Mouse (Mus musculus): ENCODE data around the gene Bckdha. TPM values are rescaled to one million over a fixed set of nuclear protein-coding genes. Genes with fewer than 3 reads are reported as not detected.

Bckdha gene
- polyA plus RNA-seq (2012): 101 TPM in 2 replicates

GRCm38 (mm10) chr7:25658657-25659472 lies at the start of gene Bckdha, which contains the start of gene Exosc5:
Gene Bckdha (minus strand): TSS chr7:25658981.
Gene Exosc5 (plus strand): TSS chr7:25659164.

DNA sequence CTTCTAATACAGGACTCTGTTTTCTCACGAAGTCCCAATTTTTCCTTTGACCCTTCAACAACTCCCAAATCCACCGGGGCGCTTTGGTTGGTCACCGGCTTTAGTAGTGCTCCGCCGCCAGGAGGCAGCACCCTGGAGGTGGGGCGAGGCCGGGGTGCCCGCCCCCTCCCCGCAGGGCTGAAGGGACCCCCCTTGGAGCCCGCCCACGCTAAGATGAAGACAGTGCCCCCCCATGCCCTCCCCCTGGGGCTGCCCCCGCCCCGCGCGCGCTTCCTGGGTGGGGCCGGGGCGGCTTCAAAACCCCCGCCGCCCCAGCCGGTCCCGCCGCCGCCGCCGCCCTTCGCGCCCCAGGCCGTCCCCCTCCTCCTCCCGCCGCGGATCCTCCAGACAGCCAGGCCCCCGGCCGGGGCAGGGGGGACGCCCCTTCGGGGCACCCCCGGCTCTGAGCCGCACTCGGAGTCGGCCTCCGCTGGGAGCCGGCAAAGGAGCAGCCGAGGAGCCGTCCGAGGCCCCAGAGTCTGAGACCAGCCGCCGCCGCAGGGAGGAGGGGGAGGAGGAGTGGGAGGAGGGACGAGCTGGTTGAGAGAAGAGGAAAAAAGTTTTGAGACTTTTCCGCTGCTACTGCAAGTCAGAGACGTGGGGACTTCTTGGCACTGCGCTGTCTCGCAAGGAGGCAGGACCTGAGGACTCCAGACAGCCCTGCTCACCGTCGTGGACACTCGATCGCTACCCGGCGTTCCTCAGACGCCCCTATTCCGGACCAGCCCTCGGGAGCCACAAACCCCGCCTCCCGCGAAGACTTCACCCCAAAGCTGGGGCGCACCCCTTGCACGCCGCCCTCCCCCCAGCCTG lies 28.1 kb upstream of the Bckdha start, which contains the start of gene Tgfb1:
Gene Tgfb1 (plus strand): TSS at position 323 of the 852 bp plus-strand sequence.

GRCm38 (mm10) chr7:25680514-25681258 lies 21.9 kb upstream of the Bckdha start, which contains the start of gene B9d2:
Gene B9d2 (plus strand): TSS chr7:25680780.

GRCm38 (mm10) chr7:25674719-25675300 lies 16.0 kb upstream of the Bckdha start, which contains the start of gene Tmem91:
Gene Tmem91 (minus strand): TSS chr7:25675166.

GRCm38 (mm10) chr7:25626509-25627430 lies 32.0 kb downstream of the Bckdha start, which contains the start of gene B3gnt8:
Gene B3gnt8 (plus strand): TSS chr7:25626654.

GRCm38 (mm10) chr7:25618865-25619721 lies 39.7 kb downstream of the Bckdha start, which contains the start of gene Dmac2:
Gene Dmac2 (plus strand): TSS chr7:25619414.

DNA sequence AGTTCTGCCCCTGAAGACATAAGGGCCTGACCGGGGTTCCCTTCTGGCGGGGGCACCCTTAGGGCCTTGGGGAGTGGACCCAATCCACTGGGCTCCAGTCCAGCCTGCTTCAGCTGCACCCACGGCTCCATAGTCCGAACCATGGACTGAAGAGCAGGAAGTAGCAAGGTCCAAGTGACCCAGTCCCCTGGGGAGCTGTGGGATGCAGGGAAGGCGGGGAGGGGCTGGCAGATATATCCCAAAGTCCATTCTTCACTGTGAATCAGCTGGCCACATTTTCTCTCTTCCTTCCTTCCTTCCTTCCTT lies 43.1 kb downstream of the Bckdha start, which contains the start of gene Erich4:
Gene Erich4 (minus strand): TSS at position 187 of the 306 bp plus-strand sequence.

Other genes with a start within 250 kb of the Bckdha start
- not detected in 2 replicates for gene Cxcl17, start 246.1 kb downstream of the Bckdha start, polyA plus RNA-seq (2012)
- 3.6 and 5.0 TPM in 2 replicates for gene Ceacam1, start 181.4 kb downstream of the Bckdha start, polyA plus RNA-seq (2012)
- 0.04 TPM in 1 of 2 replicates, not detected in the other for gene Ceacam2, start 119.1 kb downstream of the Bckdha start, polyA plus RNA-seq (2012)
- gene Erich4, start 43.1 kb downstream of the Bckdha start, polyA plus RNA-seq (2012): not detected in 2 replicates
- 46.7 and 53.3 TPM in 2 replicates for gene Dmac2, start 39.6 kb downstream of the Bckdha start, polyA plus RNA-seq (2012)
- gene B3gnt8, start 32.3 kb downstream of the Bckdha start, polyA plus RNA-seq (2012): 23.4 and 41.7 TPM in 2 replicates
- gene Exosc5, start 183 bp upstream of the Bckdha start, polyA plus RNA-seq (2012): 342 and 378 TPM in 2 replicates
- 0.66 and 0.83 TPM in 2 replicates for gene Tmem91, start 16.2 kb upstream of the Bckdha start, polyA plus RNA-seq (2012)
- 95.6 and 108 TPM in 2 replicates for gene B9d2, start 21.8 kb upstream of the Bckdha start, polyA plus RNA-seq (2012)
- gene Tgfb1, start 28.0 kb upstream of the Bckdha start, polyA plus RNA-seq (2012): 1,389 and 1,401 TPM in 2 replicates
- gene Ccdc97, start 60.1 kb upstream of the Bckdha start, polyA plus RNA-seq (2012): 84.5 and 100 TPM in 2 replicates
- gene Hnrnpul1, start 95.8 kb upstream of the Bckdha start, polyA plus RNA-seq (2012): 270 and 280 TPM in 2 replicates
- 2.4 TPM in 2 replicates for gene Axl, start 129.7 kb upstream of the Bckdha start, polyA plus RNA-seq (2012)
- 0.13 and 0.26 TPM in 2 replicates for gene Cyp2s1, start 157.9 kb upstream of the Bckdha start, polyA plus RNA-seq (2012)
- not detected in 2 replicates for gene Cyp2b10, start 238.6 kb upstream of the Bckdha start, polyA plus RNA-seq (2012)

Measured in megakaryocyte-erythroid progenitor cell, adult 5 weeks (primary cell).